Mouse (Mus musculus): Measurements from ENCODE around the gene Il17rb. TPM values are rescaled to one million over a fixed set of nuclear protein-coding genes. Genes with fewer than 3 reads are reported as not detected.

Gene Il17rb
- polyA plus RNA-seq, 1 experiment, result 0.04 TPM

GRCm38 (mm10) chr14:30022471-30022870, 13.8 kb upstream of the Il17rb start:
- no peaks in the 10 kb centered on the region for H3K79me2 ChIP-seq (ENCODE audit: control insufficient read depth, insufficient read depth)
- no peak overlapping the region for H3ac ChIP-seq (ENCODE audit: control insufficient read depth, insufficient read length)
- TF ChIP-seq POLR2A (IDR thresholded peaks at IDR 0.05; ENCODE audit: insufficient read length, low read depth), result no peak
- no peak for TF ChIP-seq TCF12 (IDR thresholded peaks at IDR 0.05; ENCODE audit: insufficient read depth, poor library complexity, severe bottlenecking)
- no peak for TF ChIP-seq MAX (IDR thresholded peaks at IDR 0.05; ENCODE audit: low read depth)
- TF ChIP-seq USF1 (IDR thresholded peaks at IDR 0.05; ENCODE audit: low read depth), result no peak
- no peak for TF ChIP-seq CEBPB (IDR thresholded peaks at IDR 0.05; ENCODE audit: insufficient read depth, poor library complexity, severe bottlenecking)
- no peak for TF ChIP-seq REST (IDR thresholded peaks at IDR 0.05; ENCODE audit: insufficient read depth, insufficient read length)
- no peak for TF ChIP-seq MYOD1 (IDR thresholded peaks at IDR 0.05; ENCODE audit: control insufficient read depth in 1 of 3, insufficient read length in 2 of 3, low read depth in 2 of 3)
- no peak for TF ChIP-seq POLR2AphosphoS2 (IDR thresholded peaks at IDR 0.05; ENCODE audit: insufficient read length, low read depth)
- no peak overlapping the region for H3K4me3 ChIP-seq
- H3K36me3 ChIP-seq (ENCODE audit: control insufficient read depth, insufficient read depth), result no peaks in the 10 kb centered on the region
- peaks cover 14% of the 10 kb centered on the region for H3K27me3 ChIP-seq (ENCODE audit: control insufficient read depth, insufficient read depth, insufficient read length)
- no peak overlapping the region for H3K4me2 ChIP-seq (ENCODE audit: low read depth)

- Histone ChIP-seq H3K27me3 (ENCODE audit: control insufficient read depth, insufficient read depth, insufficient read length) (peaks cover 14% of the 10 kb centered on the region), H3K4me3 (no peak overlapping the region), H3K36me3 (ENCODE audit: control insufficient read depth, insufficient read depth) (no peaks in the 10 kb centered on the region), H3K4me2 (ENCODE audit: low read depth) (no peak overlapping the region), H3K79me2 (ENCODE audit: control insufficient read depth, insufficient read depth) (no peaks in the 10 kb centered on the region), H3ac (ENCODE audit: control insufficient read depth, insufficient read length) (no peak overlapping the region)
- no peak for TF ChIP-seq USF1 (IDR thresholded peaks at IDR 0.05; ENCODE audit: low read depth)
- no peak for TF ChIP-seq SRF (IDR thresholded peaks at IDR 0.05; ENCODE audit: control insufficient read depth, insufficient read length, low read depth)
- no peak for TF ChIP-seq CEBPB (IDR thresholded peaks at IDR 0.05; ENCODE audit: insufficient read depth, poor library complexity, severe bottlenecking)
- TF ChIP-seq MAX (IDR thresholded peaks at IDR 0.05; ENCODE audit: low read depth), result no peak
- TF ChIP-seq TCF3 (IDR thresholded peaks at IDR 0.05; ENCODE audit: insufficient read length, low read depth), result no peak
- no peak for TF ChIP-seq POLR2AphosphoS2 (IDR thresholded peaks at IDR 0.05; ENCODE audit: insufficient read length, low read depth)
- no peak for TF ChIP-seq MYOG (IDR thresholded peaks at IDR 0.05; ENCODE audit: control insufficient read depth in 1 of 3, insufficient read depth in 1 of 3, insufficient read length in 2 of 3, low read depth in 2 of 3)
- no peak for TF ChIP-seq MYOD1 (IDR thresholded peaks at IDR 0.05; ENCODE audit: control insufficient read depth in 1 of 3, insufficient read length in 2 of 3, low read depth in 2 of 3)
- no peak for TF ChIP-seq E2F4 (IDR thresholded peaks at IDR 0.05; ENCODE audit: insufficient read depth)
- no peak for TF ChIP-seq TCF12 (IDR thresholded peaks at IDR 0.05; ENCODE audit: insufficient read depth, poor library complexity, severe bottlenecking)
- no peak for TF ChIP-seq REST (IDR thresholded peaks at IDR 0.05; ENCODE audit: insufficient read depth, insufficient read length)
These were observed 11.3 kb upstream of the Il17rb start for GRCm38 (mm10) chr14:30019792-30020575.

GRCm38 (mm10) chr14:30019375-30019774, 10.7 kb upstream of the Il17rb start:
- no peaks in the 10 kb centered on the region for H3K79me2 ChIP-seq (ENCODE audit: control insufficient read depth, insufficient read depth)
- H3K4me3 ChIP-seq, result no peak overlapping the region
- H3K27me3 ChIP-seq (ENCODE audit: control insufficient read depth, insufficient read depth, insufficient read length), result peaks cover 20% of the 10 kb centered on the region
- H3K36me3 ChIP-seq (ENCODE audit: control insufficient read depth, insufficient read depth), result no peaks in the 10 kb centered on the region
- H3K4me2 ChIP-seq (ENCODE audit: low read depth), result no peak overlapping the region
- no peak overlapping the region for H3ac ChIP-seq (ENCODE audit: control insufficient read depth, insufficient read length)
- no peak for TF ChIP-seq CEBPB (IDR thresholded peaks at IDR 0.05; ENCODE audit: insufficient read depth, poor library complexity, severe bottlenecking)
- TF ChIP-seq TCF12 (IDR thresholded peaks at IDR 0.05; ENCODE audit: insufficient read depth, poor library complexity, severe bottlenecking), result no peak
- no peak for TF ChIP-seq SRF (IDR thresholded peaks at IDR 0.05; ENCODE audit: control insufficient read depth, insufficient read length, low read depth)
- no peak for TF ChIP-seq REST (IDR thresholded peaks at IDR 0.05; ENCODE audit: insufficient read depth, insufficient read length)
- TF ChIP-seq TCF3 (IDR thresholded peaks at IDR 0.05; ENCODE audit: insufficient read length, low read depth), result no peak
- TF ChIP-seq MAX (IDR thresholded peaks at IDR 0.05; ENCODE audit: low read depth), result no peak
- TF ChIP-seq USF1 (IDR thresholded peaks at IDR 0.05; ENCODE audit: low read depth), result no peak
- TF ChIP-seq MYOD1 (IDR thresholded peaks at IDR 0.05; ENCODE audit: control insufficient read depth in 1 of 3, insufficient read length in 2 of 3, low read depth in 2 of 3), result no peak
- TF ChIP-seq E2F4 (IDR thresholded peaks at IDR 0.05; ENCODE audit: insufficient read depth), result no peak
- no peak for TF ChIP-seq MYOG (IDR thresholded peaks at IDR 0.05; ENCODE audit: control insufficient read depth in 1 of 3, insufficient read depth in 1 of 3, insufficient read length in 2 of 3, low read depth in 2 of 3)
- TF ChIP-seq POLR2AphosphoS2 (IDR thresholded peaks at IDR 0.05; ENCODE audit: insufficient read length, low read depth), result no peak
- no peak for TF ChIP-seq POLR2A (IDR thresholded peaks at IDR 0.05; ENCODE audit: insufficient read length, low read depth)

GRCm38 (mm10) chr14:30018846-30019245, 10.2 kb upstream of the Il17rb start:
- Histone ChIP-seq H3K4me3 (no peak overlapping the region), H3K27me3 (ENCODE audit: control insufficient read depth, insufficient read depth, insufficient read length) (peaks cover 25% of the 10 kb centered on the region), H3K4me2 (ENCODE audit: low read depth) (no peak overlapping the region), H3K36me3 (ENCODE audit: control insufficient read depth, insufficient read depth) (no peaks in the 10 kb centered on the region), H3ac (ENCODE audit: control insufficient read depth, insufficient read length) (no peak overlapping the region), H3K79me2 (ENCODE audit: control insufficient read depth, insufficient read depth) (no peaks in the 10 kb centered on the region)
- TF ChIP-seq REST (IDR thresholded peaks at IDR 0.05; ENCODE audit: insufficient read depth, insufficient read length) (no peak), E2F4 (IDR thresholded peaks at IDR 0.05; ENCODE audit: insufficient read depth) (no peak), TCF3 (IDR thresholded peaks at IDR 0.05; ENCODE audit: insufficient read length, low read depth) (no peak), SRF (IDR thresholded peaks at IDR 0.05; ENCODE audit: control insufficient read depth, insufficient read length, low read depth) (no peak), POLR2A (IDR thresholded peaks at IDR 0.05; ENCODE audit: insufficient read length, low read depth) (no peak), MYOD1 (IDR thresholded peaks at IDR 0.05; ENCODE audit: control insufficient read depth in 1 of 3, insufficient read length in 2 of 3, low read depth in 2 of 3) (no peak), MAX (IDR thresholded peaks at IDR 0.05; ENCODE audit: low read depth) (no peak), MYOG (IDR thresholded peaks at IDR 0.05; ENCODE audit: control insufficient read depth in 1 of 3, insufficient read depth in 1 of 3, insufficient read length in 2 of 3, low read depth in 2 of 3) (no peak), TCF12 (IDR thresholded peaks at IDR 0.05; ENCODE audit: insufficient read depth, poor library complexity, severe bottlenecking) (no peak), USF1 (IDR thresholded peaks at IDR 0.05; ENCODE audit: low read depth) (no peak), POLR2AphosphoS2 (IDR thresholded peaks at IDR 0.05; ENCODE audit: insufficient read length, low read depth) (no peak), CEBPB (IDR thresholded peaks at IDR 0.05; ENCODE audit: insufficient read depth, poor library complexity, severe bottlenecking) (no peak)

Data from myocyte (in vitro differentiated cells).